Mouse (Mus musculus) testis, adult 2 months (tissue): ENCODE measurements around the gene Sf3b4.

Experiments used
- CTCF ChIP-seq: fragments of 200-500 bp; IDR thresholded peaks from 2 replicates; pipeline ENCODE4 v1.5.1; 2012; ENCODE audit warnings: low read depth, mild to moderate bottlenecking, inconsistent platforms, low read length, moderate library complexity; ENCODE audit not compliant: control insufficient read depth, insufficient read depth, insufficient replicate concordance
- POLR2A ChIP-seq: fragments of 200-500 bp; IDR thresholded peaks from 2 replicates; pipeline ENCODE4 v1.6.1; 2012; ENCODE audit warnings: low read depth, mild to moderate bottlenecking, inconsistent platforms, low read length, moderate library complexity; ENCODE audit not compliant: control insufficient read depth

DNA sequence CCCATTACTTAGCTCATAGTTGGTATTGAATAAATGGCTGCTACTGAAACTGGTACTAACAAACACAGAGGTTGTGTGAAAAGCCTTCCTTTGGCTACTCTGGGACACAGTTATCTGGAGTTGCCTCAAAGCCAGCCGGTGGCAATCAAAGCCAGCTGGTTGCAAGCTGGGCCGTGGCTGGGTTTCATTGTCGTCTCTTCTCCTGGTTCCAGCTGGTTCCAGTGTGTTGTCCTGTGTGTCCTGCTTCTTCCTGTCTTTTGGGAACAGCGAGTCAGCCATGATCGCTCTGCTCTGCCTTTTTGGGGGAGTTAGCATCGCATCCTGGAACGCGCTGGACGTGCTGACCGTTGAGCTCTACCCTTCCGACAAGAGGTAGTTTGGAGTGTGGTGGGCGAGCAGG, 20.8 kb downstream of the Sf3b4 start:
- TF ChIP-seq CTCF (no peak), POLR2A (no peak)
